Mouse (Mus musculus) adrenal gland (tissue): ENCODE results near the gene Olfr1324.
"Not testable (repeated sequence)": the region's sequence is repeated elsewhere in the genome, so short reads cannot be mapped to it uniquely, and the experiment has no call there.

ENCODE experiments used
- intact Hi-C: fragments of 180-260 bp; cut with DNase I; formaldehyde crosslinking; loops from one replicate; pipeline ENCODE4 v1.15.1; 2025
- long read RNA-seq, 2 experiments: library from polyadenylated mRNA; unstranded; transcript quantifications; one replicate each; pipeline ENCODE4 v2.0.0; 2020; ENCODE audit warnings: borderline replicate concordance in 1 of 2; ENCODE audit not compliant: insufficient replicate concordance in 1 of 2

Olfr1324 gene
- long read RNA-seq, experiment 1, result 0 reads
- long read RNA-seq, experiment 2, result 0 reads

DNA sequence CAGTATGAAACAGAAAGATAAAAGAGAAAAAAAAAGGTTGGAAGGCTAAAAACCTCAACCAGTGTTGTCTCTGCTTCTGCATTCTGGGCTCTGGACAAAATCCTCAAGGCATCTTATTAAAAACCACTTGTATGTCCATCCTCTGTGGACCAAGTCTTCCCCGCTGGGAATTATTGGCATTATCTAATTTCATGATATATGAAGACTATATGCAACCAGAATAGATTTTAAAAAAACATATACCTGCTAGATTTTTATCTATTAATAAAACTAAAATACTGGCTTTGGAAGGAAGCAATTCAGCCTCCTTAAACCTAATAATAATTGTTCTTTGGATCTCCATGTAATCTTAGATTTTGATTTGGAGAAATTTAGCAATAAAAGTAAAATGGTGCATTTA is at the start of gene Olfr1324:
Gene Olfr1324, minus strand, starts transcription at position 101 of the 400 bp plus-strand sequence.
- intact Hi-C loops, result no loop called here

DNA sequence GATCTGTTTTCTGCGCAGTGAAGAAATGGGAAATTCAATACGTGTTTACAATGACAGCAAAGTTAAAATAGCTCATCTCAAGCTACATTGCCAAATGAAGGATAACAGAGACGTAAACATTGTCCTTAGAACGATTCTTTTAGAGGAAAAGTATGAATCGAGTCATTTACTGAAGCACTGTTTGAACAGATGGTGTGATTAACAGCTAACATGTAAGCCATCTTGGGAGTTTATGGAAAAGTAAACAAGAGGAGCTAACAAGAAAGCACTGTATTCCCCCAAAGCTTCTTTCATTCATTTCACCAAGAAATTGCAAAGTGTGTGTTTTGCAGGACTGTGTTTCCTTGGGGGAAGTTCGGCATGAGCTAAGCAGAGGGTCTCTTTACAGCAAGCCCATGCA is 42.0 kb upstream of the Olfr1324 start:
- intact Hi-C loops, result not testable (repeated sequence)

DNA sequence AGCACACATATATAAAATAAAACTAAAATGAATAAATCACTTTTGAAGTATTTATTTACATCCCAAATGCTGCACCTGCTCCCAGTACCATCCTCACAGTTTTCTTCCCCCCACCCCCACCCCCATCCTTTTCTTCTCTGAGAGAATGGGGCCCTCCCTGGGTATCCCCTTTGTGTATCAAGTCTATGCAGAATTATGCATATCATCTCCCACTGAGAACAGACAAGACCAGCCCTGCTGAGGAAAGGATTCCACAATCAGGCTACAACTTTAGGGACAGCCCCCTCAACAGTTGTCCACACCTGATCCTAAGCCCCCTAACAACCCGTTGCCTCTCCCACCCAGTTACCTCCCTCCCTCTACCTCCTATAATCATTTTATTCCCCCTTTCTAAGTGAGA is 27.8 kb upstream of the Olfr1324 start:
- intact Hi-C loops, result no loop called here

DNA sequence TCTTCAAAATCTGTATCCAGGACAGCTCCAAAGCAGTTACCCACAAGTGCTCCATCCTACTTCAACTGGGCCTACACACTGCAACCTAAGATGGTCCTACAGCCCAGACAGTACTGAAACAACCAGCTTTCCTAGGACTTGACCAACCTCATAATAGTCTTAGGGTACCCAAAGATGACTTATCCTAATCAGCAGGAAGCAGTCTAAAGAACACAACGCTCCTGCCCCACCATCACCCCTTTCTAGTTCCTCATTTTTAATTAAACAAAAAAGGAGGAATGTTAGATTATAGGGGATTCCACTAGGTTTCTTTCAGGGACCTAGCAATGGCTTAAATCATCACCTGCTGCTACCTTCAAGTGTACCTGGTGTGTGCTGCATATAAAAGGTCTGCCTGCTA is 15.1 kb upstream of the Olfr1324 start:
- intact Hi-C loops, result no loop called here

DNA sequence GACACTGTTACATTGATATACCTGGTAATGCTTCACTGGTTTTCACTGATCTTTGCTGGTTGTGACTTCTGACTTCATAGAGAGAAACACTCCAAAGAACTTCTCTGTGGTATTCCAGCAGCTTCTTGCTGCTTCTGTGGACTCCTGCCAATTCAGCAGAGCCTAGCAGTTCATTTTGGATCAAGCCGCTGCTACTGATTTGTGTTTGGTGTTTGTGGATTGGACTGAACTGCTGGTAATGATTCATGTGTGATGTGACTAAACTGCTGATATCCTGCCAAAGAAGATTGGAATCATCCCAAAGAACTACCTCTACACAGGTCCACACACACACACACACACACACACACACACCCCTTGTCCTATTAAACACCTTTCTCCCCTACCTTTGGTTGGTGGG is 14.4 kb upstream of the Olfr1324 start:
- intact Hi-C loops, result no loop called here

DNA sequence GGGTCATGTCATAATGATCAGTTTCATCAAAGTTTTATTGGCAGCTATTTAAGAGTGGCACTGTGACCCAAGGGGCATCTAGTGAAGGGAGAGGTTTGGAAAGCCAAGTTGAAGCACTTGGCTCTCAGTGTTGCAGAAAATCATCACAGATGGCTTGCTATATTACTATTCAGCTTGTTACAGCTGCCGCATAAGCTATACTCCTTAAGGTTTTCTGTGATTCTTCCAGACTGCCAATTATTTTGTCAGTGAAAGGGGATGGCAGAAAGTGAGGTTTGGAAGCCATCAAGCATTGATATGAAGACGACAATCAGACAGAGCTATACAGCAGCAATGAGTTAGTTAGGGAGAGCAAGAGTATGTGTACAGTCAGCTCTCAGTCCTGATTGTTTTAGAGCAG is 4.2 kb upstream of the Olfr1324 start:
- intact Hi-C loops, result no loop called here

DNA sequence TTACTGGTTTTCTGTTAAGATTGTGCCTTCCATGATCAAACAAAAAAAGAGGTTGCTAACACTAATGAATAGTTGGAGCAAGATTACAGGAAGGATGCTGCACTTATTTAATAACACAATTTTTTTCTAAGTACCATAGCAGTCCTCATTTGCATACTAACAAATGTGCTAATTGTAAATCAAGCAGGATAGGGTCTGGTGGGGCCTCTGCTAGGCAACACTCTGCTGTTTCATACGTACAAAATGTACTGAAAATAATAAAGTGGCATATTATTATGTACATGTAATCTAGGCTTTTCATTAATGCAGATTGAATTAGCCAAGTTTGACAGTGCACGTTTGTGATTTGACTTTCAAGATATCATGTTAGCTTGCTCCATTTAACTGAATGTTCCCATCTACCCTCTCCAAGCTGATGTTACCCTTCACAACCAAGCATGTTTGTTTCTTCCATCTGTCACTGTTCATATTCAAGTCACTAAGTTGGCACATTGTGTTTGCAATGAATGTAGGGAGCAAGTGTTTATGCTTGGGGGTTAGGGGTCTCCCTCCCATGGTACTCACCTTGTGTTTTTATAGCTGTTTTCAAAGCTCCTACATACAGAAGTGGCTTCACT is 478 bp downstream of the Olfr1324 start:
- intact Hi-C loops, result no loop called here

DNA sequence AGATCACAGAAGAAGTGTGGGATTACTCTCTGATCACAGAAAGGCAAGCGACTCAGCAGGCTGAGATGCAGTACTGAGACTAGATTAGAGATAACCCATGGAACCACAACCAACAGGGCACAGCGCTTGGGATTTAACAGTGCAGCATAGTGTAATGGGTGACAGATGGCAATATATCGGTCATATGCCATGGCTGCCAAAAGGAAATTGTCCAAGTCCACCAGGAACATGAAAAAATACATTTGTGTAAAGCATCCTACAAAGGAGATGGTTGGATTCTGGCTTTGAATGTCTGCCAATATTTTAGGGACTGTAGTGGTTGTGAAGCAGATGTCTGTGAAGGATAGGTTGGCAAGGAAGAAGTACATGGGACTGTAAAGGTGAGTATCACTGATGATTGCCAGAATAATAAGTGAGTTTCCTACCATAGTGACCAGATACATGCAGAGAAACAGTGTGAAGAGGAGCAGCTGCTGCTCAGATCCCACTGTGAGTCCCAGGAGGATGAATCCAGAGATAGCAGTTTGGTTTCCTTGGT is 2.3 kb downstream of the Olfr1324 start:
- intact Hi-C loops, result no loop called here

DNA sequence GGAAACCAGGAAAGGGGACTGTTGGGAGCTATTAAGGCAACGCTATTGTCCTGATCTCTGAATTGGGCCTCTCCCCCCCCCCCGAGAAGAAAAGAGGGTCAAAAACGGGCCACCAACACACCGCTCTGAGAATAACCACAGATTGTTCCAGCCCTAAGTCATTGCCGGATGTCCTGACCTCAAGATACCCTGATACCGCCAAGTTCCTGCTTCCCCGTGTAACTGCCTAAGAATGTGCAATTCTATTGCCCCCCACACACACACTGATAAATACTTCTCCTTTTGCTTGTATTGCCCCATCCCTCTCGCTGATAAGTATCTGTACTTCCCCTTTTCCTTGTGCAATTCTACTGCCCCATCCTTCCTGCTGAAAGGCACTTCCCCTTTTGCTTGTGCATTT is 17.9 kb downstream of the Olfr1324 start:
- intact Hi-C loops, result not testable (repeated sequence)

DNA sequence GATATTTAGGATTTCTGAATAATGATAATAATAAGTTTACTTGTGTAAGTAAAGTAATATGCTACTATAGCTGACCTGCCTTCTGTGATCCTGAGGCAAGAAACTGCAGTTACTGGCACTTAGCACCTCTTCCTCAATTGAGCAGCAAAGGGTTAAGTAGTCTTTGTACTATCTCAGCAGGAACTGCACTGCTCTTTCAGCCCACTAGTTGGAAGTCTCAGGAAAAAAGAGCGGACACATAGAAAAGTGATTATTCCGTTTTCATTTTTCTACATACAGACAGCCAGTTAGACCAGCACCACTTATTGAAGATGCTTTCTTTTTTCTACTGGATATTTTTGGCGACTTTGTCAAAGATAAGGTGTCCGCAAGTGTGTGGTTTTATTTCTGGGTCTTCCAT is 37.7 kb downstream of the Olfr1324 start:
- intact Hi-C loops, result not testable (repeated sequence)

DNA sequence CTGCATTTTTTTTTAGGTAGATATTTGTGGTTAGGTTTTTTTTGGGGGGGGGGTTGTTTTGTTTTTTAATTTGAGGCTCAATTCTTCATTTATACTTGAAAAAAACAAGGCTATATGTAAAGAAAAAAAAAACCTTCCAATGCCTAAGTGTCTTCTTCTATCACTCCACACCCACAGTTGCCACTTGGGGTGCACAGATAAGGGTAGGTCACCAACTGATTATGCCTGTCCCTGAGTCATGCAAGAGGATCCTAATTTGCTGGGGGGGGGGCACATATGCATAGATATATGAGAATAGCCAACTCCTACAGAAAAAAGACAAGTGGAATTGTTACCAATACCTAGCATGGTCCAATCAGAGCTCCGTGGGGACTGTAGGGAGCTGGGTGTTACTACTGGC is 53.3 kb downstream of the Olfr1324 start:
- intact Hi-C loops, result no loop called here
